Mouse (Mus musculus): ENCODE measurements around the gene Cgas. TPM values are rescaled to one million over a fixed set of nuclear protein-coding genes. Genes with fewer than 3 reads are reported as not detected.
A peak's percentile ranks its signal among the peaks of the same experiment; 100 is the strongest.

Cgas gene
- polyA plus RNA-seq, 1 experiment from 2014 or later, result 2.9 TPM

GRCm38 (mm10) chr9:78442237-78442578 lies 829 bp downstream of the Cgas start:
- no peak for ATAC-seq (ENCODE audit: insufficient read depth, low FRiP score)
- Histone ChIP-seq H3K9me3 (replicated peaks; ENCODE audit: control insufficient read depth, low read length) (no peaks in the 10 kb centered on the region), H3K4me1 (ENCODE audit: control insufficient read depth, insufficient read depth, low read length) (0 out of 2 replicates have a peak, but pooled peaks cover 5% of the 10 kb centered on the region), H3K27ac (ENCODE audit: low read length) (no peak overlapping the region), H3K4me3 (replicated peaks; ENCODE audit: low read length) (peak overlapping the region; percentile 64), H3K36me3 (ENCODE audit: control insufficient read depth, insufficient read depth, low read length) (no peaks in the 10 kb centered on the region), H3K27me3 (ENCODE audit: control insufficient read depth, insufficient read depth, low read length) (peaks cover 17% of the 10 kb centered on the region; the same call in 1 of the 2 replicates), H3K9ac (ENCODE audit: low read length) (peak overlapping the region; percentile 82), H3K4me2 (ENCODE audit: low read depth, low read length) (peak overlapping the region; percentile 97)
- WGBS, result 6% methylated on average over 9 of the region's 9 CpGs

GRCm38 (mm10) chr9:78439426-78439825 lies 3.6 kb downstream of the Cgas start:
- Histone ChIP-seq H3K4me3 (replicated peaks; ENCODE audit: low read length) (no peak overlapping the region), H3K9me3 (replicated peaks; ENCODE audit: control insufficient read depth, low read length) (no peaks in the 10 kb centered on the region), H3K4me2 (ENCODE audit: low read depth, low read length) (no peak overlapping the region), H3K36me3 (ENCODE audit: control insufficient read depth, insufficient read depth, low read length) (no peaks in the 10 kb centered on the region), H3K9ac (ENCODE audit: low read length) (no peak overlapping the region), H3K27me3 (ENCODE audit: control insufficient read depth, insufficient read depth, low read length) (peaks cover 17% of the 10 kb centered on the region; the same call in 1 of the 2 replicates), H3K4me1 (ENCODE audit: control insufficient read depth, insufficient read depth, low read length) (0 out of 2 replicates have a peak, but pooled peaks cover 5% of the 10 kb centered on the region), H3K27ac (ENCODE audit: low read length) (no peak overlapping the region)
- no peak for ATAC-seq (ENCODE audit: insufficient read depth, low FRiP score)
- WGBS, result 70% methylated on average over 5 of the region's 5 CpGs

- no peaks in the 10 kb centered on the region for H3K9me3 ChIP-seq (replicated peaks; ENCODE audit: control insufficient read depth, low read length)
- H3K36me3 ChIP-seq (ENCODE audit: control insufficient read depth, insufficient read depth, low read length), result no peaks in the 10 kb centered on the region
- WGBS, result 90% methylated on average over 5 of the region's 5 CpGs
- H3K9ac ChIP-seq (ENCODE audit: low read length), result no peak overlapping the region
- H3K27ac ChIP-seq (ENCODE audit: low read length), result no peak overlapping the region
- no peak for ATAC-seq (ENCODE audit: insufficient read depth, low FRiP score)
- H3K27me3 ChIP-seq (ENCODE audit: control insufficient read depth, insufficient read depth, low read length), result no peaks in the 10 kb centered on the region
- no peak overlapping the region for H3K4me3 ChIP-seq (replicated peaks; ENCODE audit: low read length)
- no peaks in the 10 kb centered on the region for H3K4me1 ChIP-seq (ENCODE audit: control insufficient read depth, insufficient read depth, low read length)
- no peak overlapping the region for H3K4me2 ChIP-seq (ENCODE audit: low read depth, low read length)
Observed at GRCm38 (mm10) chr9:78432471-78432870, 10.6 kb downstream of the Cgas start.

- no peaks in the 10 kb centered on the region for H3K36me3 ChIP-seq (ENCODE audit: control insufficient read depth, insufficient read depth, low read length)
- no peak overlapping the region for H3K4me3 ChIP-seq (replicated peaks; ENCODE audit: low read length)
- H3K4me2 ChIP-seq (ENCODE audit: low read depth, low read length), result no peak overlapping the region
- ATAC-seq (ENCODE audit: insufficient read depth, low FRiP score), result no peak
- H3K27ac ChIP-seq (ENCODE audit: low read length), result no peak overlapping the region
- no peaks in the 10 kb centered on the region for H3K27me3 ChIP-seq (ENCODE audit: control insufficient read depth, insufficient read depth, low read length)
- H3K4me1 ChIP-seq (ENCODE audit: control insufficient read depth, insufficient read depth, low read length), result no peaks in the 10 kb centered on the region
- 64% methylated on average over 6 of the region's 6 CpGs for WGBS
- H3K9me3 ChIP-seq (replicated peaks; ENCODE audit: control insufficient read depth, low read length), result no peaks in the 10 kb centered on the region
- H3K9ac ChIP-seq (ENCODE audit: low read length), result no peak overlapping the region
Observed at GRCm38 (mm10) chr9:78430486-78430885, 12.6 kb downstream of the Cgas start.

GRCm38 (mm10) chr9:78429551-78429950 lies 13.5 kb downstream of the Cgas start:
- Histone ChIP-seq H3K9ac (ENCODE audit: low read length) (no peak overlapping the region), H3K4me2 (ENCODE audit: low read depth, low read length) (no peak overlapping the region)

GRCm38 (mm10) chr9:78428870-78429432 lies 14.1 kb downstream of the Cgas start:
- WGBS, result 79% methylated on average over 4 of the region's 4 CpGs
- Histone ChIP-seq H3K4me3 (replicated peaks; ENCODE audit: low read length) (no peak overlapping the region), H3K4me1 (ENCODE audit: control insufficient read depth, insufficient read depth, low read length) (no peaks in the 10 kb centered on the region), H3K4me2 (ENCODE audit: low read depth, low read length) (no peak overlapping the region), H3K27me3 (ENCODE audit: control insufficient read depth, insufficient read depth, low read length) (no peaks in the 10 kb centered on the region), H3K9me3 (replicated peaks; ENCODE audit: control insufficient read depth, low read length) (no peaks in the 10 kb centered on the region), H3K36me3 (ENCODE audit: control insufficient read depth, insufficient read depth, low read length) (no peaks in the 10 kb centered on the region), H3K27ac (ENCODE audit: low read length) (no peak overlapping the region), H3K9ac (ENCODE audit: low read length) (no peak overlapping the region)
- peak; percentile 50 for ATAC-seq (ENCODE audit: insufficient read depth, low FRiP score)

More at GRCm38 (mm10) chr9:78429551-78429950, 13.5 kb downstream of the Cgas start:
- WGBS, result 61% methylated on average over 2 of the region's 2 CpGs
- no peak overlapping the region for H3K27ac ChIP-seq (ENCODE audit: low read length)
- no peaks in the 10 kb centered on the region for H3K27me3 ChIP-seq (ENCODE audit: control insufficient read depth, insufficient read depth, low read length)
- H3K9me3 ChIP-seq (replicated peaks; ENCODE audit: control insufficient read depth, low read length), result no peaks in the 10 kb centered on the region
- no peak for ATAC-seq (ENCODE audit: insufficient read depth, low FRiP score)
- no peak overlapping the region for H3K4me3 ChIP-seq (replicated peaks; ENCODE audit: low read length)
- no peaks in the 10 kb centered on the region for H3K36me3 ChIP-seq (ENCODE audit: control insufficient read depth, insufficient read depth, low read length)
- no peaks in the 10 kb centered on the region for H3K4me1 ChIP-seq (ENCODE audit: control insufficient read depth, insufficient read depth, low read length)

GRCm38 (mm10) chr9:78428185-78428584 lies 14.9 kb downstream of the Cgas start:
- H3K27ac ChIP-seq (ENCODE audit: low read length), result no peak overlapping the region
- no peak for ATAC-seq (ENCODE audit: insufficient read depth, low FRiP score)
- no peaks in the 10 kb centered on the region for H3K27me3 ChIP-seq (ENCODE audit: control insufficient read depth, insufficient read depth, low read length)
- no peak overlapping the region for H3K4me2 ChIP-seq (ENCODE audit: low read depth, low read length)
- H3K4me1 ChIP-seq (ENCODE audit: control insufficient read depth, insufficient read depth, low read length), result no peaks in the 10 kb centered on the region
- no peaks in the 10 kb centered on the region for H3K36me3 ChIP-seq (ENCODE audit: control insufficient read depth, insufficient read depth, low read length)
- WGBS, result 82% methylated on average over 6 of the region's 6 CpGs
- H3K4me3 ChIP-seq (replicated peaks; ENCODE audit: low read length), result no peak overlapping the region
- no peak overlapping the region for H3K9ac ChIP-seq (ENCODE audit: low read length)
- no peaks in the 10 kb centered on the region for H3K9me3 ChIP-seq (replicated peaks; ENCODE audit: control insufficient read depth, low read length)

- Histone ChIP-seq H3K27ac (ENCODE audit: low read length) (no peak overlapping the region), H3K36me3 (ENCODE audit: control insufficient read depth, insufficient read depth, low read length) (no peaks in the 10 kb centered on the region), H3K4me2 (ENCODE audit: low read depth, low read length) (peak overlapping the region; percentile 62), H3K9ac (ENCODE audit: low read length) (peak overlapping the region; percentile 56), H3K4me1 (ENCODE audit: control insufficient read depth, insufficient read depth, low read length) (no peaks in the 10 kb centered on the region), H3K4me3 (replicated peaks; ENCODE audit: low read length) (peak overlapping the region; percentile 39), H3K9me3 (replicated peaks; ENCODE audit: control insufficient read depth, low read length) (no peaks in the 10 kb centered on the region), H3K27me3 (ENCODE audit: control insufficient read depth, insufficient read depth, low read length) (no peaks in the 10 kb centered on the region)
- 19% methylated on average over 23 of the region's 27 CpGs for WGBS
- no peak for ATAC-seq (ENCODE audit: insufficient read depth, low FRiP score)
Observed at GRCm38 (mm10) chr9:78427362-78427781, 15.7 kb downstream of the Cgas start.

- Histone ChIP-seq H3K36me3 (ENCODE audit: control insufficient read depth, insufficient read depth, low read length) (no peaks in the 10 kb centered on the region), H3K9ac (ENCODE audit: low read length) (no peak overlapping the region), H3K27ac (ENCODE audit: low read length) (no peak overlapping the region), H3K4me1 (ENCODE audit: control insufficient read depth, insufficient read depth, low read length) (no peaks in the 10 kb centered on the region), H3K4me2 (ENCODE audit: low read depth, low read length) (no peak overlapping the region), H3K9me3 (replicated peaks; ENCODE audit: control insufficient read depth, low read length) (no peaks in the 10 kb centered on the region), H3K27me3 (ENCODE audit: control insufficient read depth, insufficient read depth, low read length) (peaks cover 5% of the 10 kb centered on the region), H3K4me3 (replicated peaks; ENCODE audit: low read length) (no peak overlapping the region)
- no peak for ATAC-seq (ENCODE audit: insufficient read depth, low FRiP score)
- 91% methylated on average over 7 of the region's 7 CpGs for WGBS
Observed at GRCm38 (mm10) chr9:78401596-78401995, 41.4 kb downstream of the Cgas start.

All from stomach, embryonic 16.5 days (tissue).